Mouse (Mus musculus): ENCODE data around the gene Acacb.

Acacb gene

GRCm38 (mm10) chr5:114137481-114138276, 8.7 kb upstream of the Acacb start:
- DNase-seq = no peak

- DNase-seq = no peak
These were observed 7.8 kb upstream of the Acacb start for GRCm38 (mm10) chr5:114138277-114139164.

- peak; percentile 37 for DNase-seq
These were observed 7.2 kb upstream of the Acacb start for GRCm38 (mm10) chr5:114139175-114139574.

GRCm38 (mm10) chr5:114147043-114147972, 973 bp downstream of the Acacb start:
- DNase-seq = no peak

- DNase-seq = no peak
These were observed 6.2 kb downstream of the Acacb start for GRCm38 (mm10) chr5:114152359-114153092.

- peak; percentile 57 for DNase-seq
These were observed 7.2 kb downstream of the Acacb start for GRCm38 (mm10) chr5:114153490-114153889.

GRCm38 (mm10) chr5:114154765-114155164, 8.4 kb downstream of the Acacb start:
- DNase-seq = no peak

GRCm38 (mm10) chr5:114155168-114155933, 9.0 kb downstream of the Acacb start:
- DNase-seq = no peak

- DNase-seq = no peak
These were observed 10.9 kb downstream of the Acacb start for GRCm38 (mm10) chr5:114157236-114157635.

- no peak for DNase-seq
These were observed 15.1 kb downstream of the Acacb start for GRCm38 (mm10) chr5:114161424-114161823.

- DNase-seq = no peak
These were observed 15.9 kb downstream of the Acacb start for GRCm38 (mm10) chr5:114162106-114162815.

GRCm38 (mm10) chr5:114163117-114163696, 16.9 kb downstream of the Acacb start:
- DNase-seq = no peak

GRCm38 (mm10) chr5:114170345-114170744, 24.0 kb downstream of the Acacb start:
- DNase-seq = no peak

- DNase-seq = no peak
These were observed 26.6 kb downstream of the Acacb start for GRCm38 (mm10) chr5:114172936-114173335.

GRCm38 (mm10) chr5:114173458-114173857, 27.1 kb downstream of the Acacb start:
- DNase-seq = no peak

- no peak for DNase-seq
These were observed 27.7 kb downstream of the Acacb start for GRCm38 (mm10) chr5:114173877-114174581.

- peak; percentile 85 for DNase-seq
These were observed 28.3 kb downstream of the Acacb start for GRCm38 (mm10) chr5:114174639-114175038.

GRCm38 (mm10) chr5:114175596-114176171, 29.3 kb downstream of the Acacb start:
- DNase-seq = peak; percentile 94

All from embryo, embryonic 11 days (tissue).